Mouse (Mus musculus): ENCODE data around the gene Cdiptos.

GRCm38 (mm10) chr7:127016481-127016485 lies 40.4 kb upstream of the Cdiptos start, which contains the start of gene Pagr1b:
- TF ChIP-seq POLR2AphosphoS2 (IDR thresholded peaks at IDR 0.05; ENCODE audit: low read depth, low read length): no peak
- no peak for TF ChIP-seq USF1 (IDR thresholded peaks at IDR 0.05; ENCODE audit: low read depth, low read length)
- TF ChIP-seq SIN3A (IDR thresholded peaks at IDR 0.05; ENCODE audit: low read length): no peak
- TF ChIP-seq NRF1 (IDR thresholded peaks at IDR 0.05; ENCODE audit: low read depth, low read length): no peak
- no peak for TF ChIP-seq MAX (IDR thresholded peaks at IDR 0.05; ENCODE audit: low read length)
- no peak for TF ChIP-seq POLR2A (IDR thresholded peaks at IDR 0.05; ENCODE audit: low read depth, low read length)
- no peak for TF ChIP-seq MAFK (IDR thresholded peaks at IDR 0.05; ENCODE audit: insufficient replicate concordance, low read length)
- no peak for TF ChIP-seq CTCF (conservative IDR thresholded peaks at IDR 0.05 in 1 of 2, IDR thresholded peaks at IDR 0.05 in 1 of 2; ENCODE audit: low read depth in 2 of 2, low read length in 2 of 2)
- TF ChIP-seq TCF12 (IDR thresholded peaks at IDR 0.05; ENCODE audit: low read depth, low read length): no peak
- TF ChIP-seq E2F4 (IDR thresholded peaks at IDR 0.05; ENCODE audit: insufficient replicate concordance, low read depth, low read length): no peak
- TF ChIP-seq IRF4 (IDR thresholded peaks at IDR 0.05; ENCODE audit: low read depth, low read length): no peak
- no peak for TF ChIP-seq KAT2A (IDR thresholded peaks at IDR 0.05; ENCODE audit: insufficient replicate concordance, low read length)
- no peak for TF ChIP-seq EP300 (IDR thresholded peaks at IDR 0.05; ENCODE audit: low read length)
- TF ChIP-seq USF2 (conservative IDR thresholded peaks at IDR 0.05; ENCODE audit: low read depth, low read length): no peak
